Mouse (Mus musculus) ovary, postnatal 10 days (tissue): ENCODE results near the gene Gipr.

ENCODE experiments used
- DNase-seq: peaks from one replicate; pipeline ENCODE4 v3.0.0; 2022; ENCODE audit warnings: low spot score

The Gipr gene

GRCm38 (mm10) chr7:19148875-19149541 is 16.9 kb downstream of the Gipr start, which contains the start of gene Qpctl:
TSS of gene Qpctl (minus strand) at chr7:19149291.
- peak; percentile 79 for DNase-seq

GRCm38 (mm10) chr7:19148180-19148874 is 17.6 kb downstream of the Gipr start:
- DNase-seq = no peak

GRCm38 (mm10) chr7:19147497-19148045 is 18.4 kb downstream of the Gipr start:
- no peak for DNase-seq

GRCm38 (mm10) chr7:19146793-19147192 is 19.1 kb downstream of the Gipr start:
- DNase-seq = no peak

GRCm38 (mm10) chr7:19137380-19137779 is 28.5 kb downstream of the Gipr start:
- no peak for DNase-seq

- DNase-seq = no peak
These were observed 29.1 kb downstream of the Gipr start for GRCm38 (mm10) chr7:19136673-19137334.

GRCm38 (mm10) chr7:19136168-19136567 is 29.8 kb downstream of the Gipr start:
- DNase-seq = no peak

GRCm38 (mm10) chr7:19131324-19131848 is 34.5 kb downstream of the Gipr start:
- DNase-seq = peak; percentile 92

- DNase-seq = no peak
These were observed 35.3 kb downstream of the Gipr start for GRCm38 (mm10) chr7:19130657-19131056.

GRCm38 (mm10) chr7:19129396-19129795 is 36.5 kb downstream of the Gipr start:
- DNase-seq = no peak

- DNase-seq = no peak
These were observed 38.2 kb downstream of the Gipr start for GRCm38 (mm10) chr7:19127744-19128143.

GRCm38 (mm10) chr7:19124713-19125112 is 41.2 kb downstream of the Gipr start:
- no peak for DNase-seq

GRCm38 (mm10) chr7:19121686-19122085 is 44.2 kb downstream of the Gipr start:
- DNase-seq = no peak

- DNase-seq = peak; percentile 73
These were observed 46.1 kb downstream of the Gipr start, which contains the start of gene Fbxo46 for GRCm38 (mm10) chr7:19119631-19120429. TSS of gene Fbxo46 (plus strand) at chr7:19119859.

GRCm38 (mm10) chr7:19119083-19119482 is 46.8 kb downstream of the Gipr start:
- no peak for DNase-seq

- no peak for DNase-seq
These were observed 47.7 kb downstream of the Gipr start, which contains the start of gene Gm4969 for GRCm38 (mm10) chr7:19118028-19118771. TSS of gene Gm4969 (minus strand) at chr7:19118368.

- DNase-seq = no peak
These were observed 56.4 kb downstream of the Gipr start for GRCm38 (mm10) chr7:19109565-19109964.

GRCm38 (mm10) chr7:19107436-19107835 is 58.5 kb downstream of the Gipr start:
- DNase-seq = no peak
